Mouse (Mus musculus) kidney, postnatal 36 days (tissue): ENCODE results near the gene Pdik1l.

Experiments used
- DNase-seq, 2 experiments: peaks; one replicate each; pipeline ENCODE4 v3.0.0; 2021 to 2022; ENCODE audit warnings: mixed read lengths in 2 of 2

Gene Pdik1l

GRCm38 (mm10) chr4:134237582-134238278 is 50.0 kb downstream of the Pdik1l start:
- no peak for DNase-seq

GRCm38 (mm10) chr4:134234876-134235275 is 52.8 kb downstream of the Pdik1l start:
- DNase-seq: no peak

DNA sequence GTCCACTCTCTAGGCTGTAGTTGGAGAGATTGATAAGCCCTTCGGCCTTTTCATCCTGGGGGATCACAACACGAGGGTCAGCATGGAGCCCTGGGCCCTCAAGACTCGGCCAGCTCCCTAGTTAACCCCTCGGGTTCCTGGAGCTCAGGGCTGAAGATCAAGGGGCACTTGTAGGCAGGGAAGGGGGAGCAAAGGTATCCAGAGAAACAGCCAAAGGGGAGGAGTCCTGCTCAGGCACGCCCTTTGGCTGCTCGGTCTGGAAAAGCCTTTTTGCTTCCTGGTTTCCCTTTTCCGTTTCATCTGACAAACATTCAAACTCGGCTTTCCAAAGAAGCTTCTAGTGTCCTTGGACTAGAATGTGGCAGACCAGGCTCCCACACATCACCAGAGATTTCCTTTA is 57.3 kb downstream of the Pdik1l start:
- DNase-seq: peak; percentile 51 to 64

DNA sequence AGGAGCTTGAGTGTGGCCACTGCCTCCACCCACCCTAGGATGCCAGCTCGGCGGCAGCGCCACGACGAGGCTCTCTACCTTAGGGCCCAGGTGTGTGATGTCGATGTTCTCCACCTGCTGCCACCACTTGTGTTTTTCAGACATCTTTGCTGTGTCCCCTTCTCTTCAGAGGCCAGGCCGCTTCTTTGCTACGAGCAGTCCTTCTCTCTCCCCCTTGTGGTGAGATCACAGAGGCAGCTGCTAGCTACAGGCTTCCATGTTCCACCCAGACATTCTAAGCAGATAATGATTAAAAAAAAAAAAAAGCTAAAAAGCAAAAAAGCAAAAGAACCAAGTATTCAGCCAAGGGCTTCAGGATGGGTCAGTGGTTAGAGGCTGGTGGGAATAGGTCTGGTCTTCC is 60.5 kb downstream of the Pdik1l start, which contains the start of gene Catsper4:
Gene Catsper4 (minus strand): TSS at position 190 of the 400 bp plus-strand sequence.
- DNase-seq: no peak
